Mouse (Mus musculus) myocyte (in vitro differentiated cells): ENCODE results near the gene Vdr. TPM values are rescaled to one million over a fixed set of nuclear protein-coding genes. Genes with fewer than 3 reads are reported as not detected.

Experiments
- H3K27me3 ChIP-seq: one replicate; pipeline ENCODE4 v1.6.1; 2011; ENCODE audit not compliant: control insufficient read depth, insufficient read depth, insufficient read length
- H3K36me3 ChIP-seq: one replicate; pipeline ENCODE4 v1.6.1; 2011; ENCODE audit not compliant: control insufficient read depth, insufficient read depth
- H3K4me2 ChIP-seq: one replicate; pipeline ENCODE4 v1.6.1; 2011; ENCODE audit warnings: low read depth, control low read depth
- H3K4me3 ChIP-seq: one replicate; pipeline ENCODE4 v1.5.1; 2011; ENCODE audit warnings: mild to moderate bottlenecking, control low read depth, moderate library complexity
- H3K79me2 ChIP-seq: one replicate; pipeline ENCODE4 v1.6.1; 2011; ENCODE audit not compliant: control insufficient read depth, insufficient read depth
- H3ac ChIP-seq: one replicate; pipeline ENCODE4 v1.6.1; 2011; ENCODE audit not compliant: control insufficient read depth, insufficient read length
- CEBPB ChIP-seq: IDR thresholded peaks from 2 replicates; pipeline ENCODE4 v1.6.1; 2011; ENCODE audit warnings: mild to moderate bottlenecking, moderate library complexity; ENCODE audit not compliant: poor library complexity, insufficient read depth, severe bottlenecking
- E2F4 ChIP-seq: IDR thresholded peaks from one replicate; pipeline ENCODE4 v1.6.1; 2011; ENCODE audit warnings: mild to moderate bottlenecking, control low read depth, moderate library complexity; ENCODE audit not compliant: insufficient read depth
- MAX ChIP-seq: IDR thresholded peaks from one replicate; pipeline ENCODE4 v1.6.1; 2011; ENCODE audit warnings: low read depth, mild to moderate bottlenecking, control low read depth
- MYOD1 ChIP-seq, 3 experiments: IDR thresholded peaks; one replicate each; pipeline ENCODE4 v1.6.1; 2011; ENCODE audit warnings: control low read depth in 2 of 3, low read depth in 2 of 3, mild to moderate bottlenecking in 2 of 3, moderate library complexity in 1 of 3; ENCODE audit not compliant: insufficient read length in 2 of 3, control insufficient read depth in 1 of 3
- MYOG ChIP-seq, 3 experiments: IDR thresholded peaks; one replicate each; pipeline ENCODE4 v1.6.1; 2011; ENCODE audit warnings: control low read depth in 2 of 3, low read depth in 2 of 3, mild to moderate bottlenecking in 2 of 3; ENCODE audit not compliant: insufficient read length in 2 of 3, control insufficient read depth in 1 of 3, insufficient read depth in 1 of 3
- POLR2A ChIP-seq: IDR thresholded peaks from one replicate; pipeline ENCODE4 v1.6.1; 2011; ENCODE audit warnings: low read depth, mild to moderate bottlenecking, control low read depth, moderate library complexity; ENCODE audit not compliant: insufficient read length
- POLR2AphosphoS2 ChIP-seq: IDR thresholded peaks from one replicate; pipeline ENCODE4 v1.6.1; 2011; ENCODE audit warnings: low read depth, control low read depth; ENCODE audit not compliant: insufficient read length
- REST ChIP-seq: IDR thresholded peaks from one replicate; pipeline ENCODE4 v1.6.1; 2011; ENCODE audit warnings: mild to moderate bottlenecking, control low read depth, moderate library complexity; ENCODE audit not compliant: insufficient read depth, insufficient read length
- SRF ChIP-seq: IDR thresholded peaks from one replicate; pipeline ENCODE4 v1.6.1; 2011; ENCODE audit warnings: low read depth; ENCODE audit not compliant: control insufficient read depth, insufficient read length
- TCF12 ChIP-seq: IDR thresholded peaks from one replicate; pipeline ENCODE4 v1.6.1; 2011; ENCODE audit warnings: mild to moderate bottlenecking, control low read depth; ENCODE audit not compliant: poor library complexity, insufficient read depth, severe bottlenecking
- TCF3 ChIP-seq: IDR thresholded peaks from one replicate; pipeline ENCODE4 v1.6.1; 2011; ENCODE audit warnings: low read depth, control low read depth; ENCODE audit not compliant: insufficient read length
- USF1 ChIP-seq: IDR thresholded peaks from one replicate; pipeline ENCODE4 v1.6.1; 2011; ENCODE audit warnings: low read depth, mild to moderate bottlenecking, control low read depth, moderate library complexity
- polyA plus RNA-seq: library from polyadenylated mRNA; unstranded; fragments of >200 nt; fragmentation: generic; extraction: Trizol; gene quantifications from one replicate; pipeline ENCODE4 v1.2.1, GENCODE M21; 2012; ENCODE audit warnings: missing spikeins

Gene Vdr
- polyA plus RNA-seq, 1 experiment: 9.8 TPM

GRCm38 (mm10) chr15:97880441-97880840 is 30.0 kb downstream of the Vdr start:
- no peaks in the 10 kb centered on the region for H3K79me2 ChIP-seq
- TF ChIP-seq MYOG (IDR thresholded peaks at IDR 0.05; ENCODE audit: control insufficient read depth in 1 of 3, insufficient read depth in 1 of 3, insufficient read length in 2 of 3, low read depth in 2 of 3): no peak
- TF ChIP-seq POLR2A: no peak
- no peak for TF ChIP-seq MAX
- TF ChIP-seq POLR2AphosphoS2: no peak
- TF ChIP-seq USF1: no peak
- TF ChIP-seq MYOD1 (IDR thresholded peaks at IDR 0.05; ENCODE audit: control insufficient read depth in 1 of 3, insufficient read length in 2 of 3, low read depth in 2 of 3): no peak
- TF ChIP-seq REST: no peak
- no peak for TF ChIP-seq TCF12
- no peaks in the 10 kb centered on the region for H3K36me3 ChIP-seq
- no peaks in the 10 kb centered on the region for H3K27me3 ChIP-seq
- no peak overlapping the region for H3K4me3 ChIP-seq
- no peak overlapping the region for H3K4me2 ChIP-seq
- no peak overlapping the region for H3ac ChIP-seq

GRCm38 (mm10) chr15:97878696-97879328 is 31.6 kb downstream of the Vdr start:
- H3ac ChIP-seq: no peak overlapping the region
- H3K27me3 ChIP-seq: no peaks in the 10 kb centered on the region
- no peaks in the 10 kb centered on the region for H3K36me3 ChIP-seq
- TF ChIP-seq SRF (no peak), E2F4 (no peak), POLR2AphosphoS2 (no peak), TCF3 (no peak), MYOD1 (IDR thresholded peaks at IDR 0.05; ENCODE audit: control insufficient read depth in 1 of 3, insufficient read length in 2 of 3, low read depth in 2 of 3) (no peak), REST (no peak), CEBPB (no peak), MAX (no peak), TCF12 (no peak), POLR2A (no peak), USF1 (no peak)
- no peaks in the 10 kb centered on the region for H3K79me2 ChIP-seq
- H3K4me2 ChIP-seq: no peak overlapping the region
- H3K4me3 ChIP-seq: no peak overlapping the region

- no peak overlapping the region for H3ac ChIP-seq
- no peaks in the 10 kb centered on the region for H3K36me3 ChIP-seq
- no peaks in the 10 kb centered on the region for H3K27me3 ChIP-seq
- TF ChIP-seq CEBPB (no peak), REST (no peak), MYOD1 (IDR thresholded peaks at IDR 0.05; ENCODE audit: control insufficient read depth in 1 of 3, insufficient read length in 2 of 3, low read depth in 2 of 3) (no peak), POLR2A (no peak), MAX (no peak), E2F4 (no peak), POLR2AphosphoS2 (no peak), TCF3 (no peak), SRF (no peak)
- no peak overlapping the region for H3K4me2 ChIP-seq
- no peaks in the 10 kb centered on the region for H3K79me2 ChIP-seq
- H3K4me3 ChIP-seq: no peak overlapping the region
Measured at GRCm38 (mm10) chr15:97875784-97876183, 34.6 kb downstream of the Vdr start.

GRCm38 (mm10) chr15:97873717-97874116 is 36.7 kb downstream of the Vdr start:
- Histone ChIP-seq H3K4me2 (no peak overlapping the region), H3K79me2 (no peaks in the 10 kb centered on the region), H3K27me3 (no peaks in the 10 kb centered on the region), H3ac (no peak overlapping the region), H3K4me3 (no peak overlapping the region), H3K36me3 (no peaks in the 10 kb centered on the region)
- no peak for TF ChIP-seq MAX
- no peak for TF ChIP-seq USF1
- no peak for TF ChIP-seq TCF3
- TF ChIP-seq REST: no peak
- TF ChIP-seq SRF: no peak
- TF ChIP-seq POLR2AphosphoS2: no peak
- no peak for TF ChIP-seq E2F4
- TF ChIP-seq CEBPB: no peak
- no peak for TF ChIP-seq MYOD1 (IDR thresholded peaks at IDR 0.05; ENCODE audit: control insufficient read depth in 1 of 3, insufficient read length in 2 of 3, low read depth in 2 of 3)
- TF ChIP-seq MYOG (IDR thresholded peaks at IDR 0.05; ENCODE audit: control insufficient read depth in 1 of 3, insufficient read depth in 1 of 3, insufficient read length in 2 of 3, low read depth in 2 of 3): no peak
- TF ChIP-seq POLR2A: no peak
- no peak for TF ChIP-seq TCF12

GRCm38 (mm10) chr15:97872161-97872560 is 38.3 kb downstream of the Vdr start:
- H3K27me3 ChIP-seq: no peaks in the 10 kb centered on the region
- TF ChIP-seq MYOD1 (IDR thresholded peaks at IDR 0.05; ENCODE audit: control insufficient read depth in 1 of 3, insufficient read length in 2 of 3, low read depth in 2 of 3): peak in 1 of 3 experiments; percentile 38
- TF ChIP-seq E2F4: no peak
- TF ChIP-seq MAX: peak; percentile 16
- peak overlapping the region; percentile 39 for H3K4me2 ChIP-seq
- peaks cover 5% of the 10 kb centered on the region for H3K36me3 ChIP-seq
- no peaks in the 10 kb centered on the region for H3K79me2 ChIP-seq
- H3ac ChIP-seq: no peak overlapping the region
- H3K4me3 ChIP-seq: no peak overlapping the region
